ENCODE assay signal across 14 mouse cellular contexts in genomic region chr6:138086421-138086820, GRCm38 (mm10). TPM values are rescaled to one million over a fixed set of nuclear protein-coding genes. Genes with fewer than 3 reads are reported as not detected.
"Had no signal": no experiment of that assay in that cellular context is flagged by ENCODE, and none has a peak within 500 bp of the region (broad histone marks: within the 10 kb centered on the region; RNA-seq: fewer than 3 reads in every experiment).

No protein-coding gene starts in this region.

RNA-seq across cellular contexts. Expression of gene Slc15a5, which starts 6.7 kb away (rescaled TPM):
- total RNA-seq: layer of hippocampus, adult 2 months; layer of hippocampus, postnatal 10 days; left cerebral cortex, postnatal 36 days; monocyte, adult 5-6 weeks; neutrophil, adult 5-6 weeks had no signal
- polyA plus RNA-seq: intestine, embryonic 14.5 days; kidney, embryonic 14.5 days; limb, embryonic 12.5 days; liver, embryonic 14.5 days; lung, embryonic 14.5 days; macrophage; midbrain, embryonic 11.5 days; midbrain, embryonic 15.5 days; stomach, embryonic 14.5 days had no signal
